Mouse (Mus musculus): ENCODE measurements around the gene Dusp3.

DNA sequence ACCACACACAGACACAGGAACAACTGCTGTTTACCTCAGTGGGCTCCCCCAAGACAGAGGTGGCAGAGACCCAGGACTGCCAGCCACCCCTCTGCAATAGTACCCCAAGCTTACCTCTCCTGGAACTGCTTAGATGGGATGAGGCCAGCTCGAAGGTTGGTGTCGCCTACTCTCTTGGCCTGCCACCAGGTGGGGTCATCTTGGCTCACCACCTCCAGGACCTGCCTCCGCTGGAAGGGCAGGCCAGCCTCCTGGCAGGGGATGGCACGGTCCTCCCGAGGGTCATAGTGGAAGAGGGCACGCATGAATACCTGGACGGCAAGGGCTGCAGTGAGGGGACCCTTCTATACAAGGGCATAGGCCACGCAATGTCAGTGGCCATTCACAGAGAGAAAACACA is 26.4 kb upstream of the Dusp3 start:
- no peak for TF ChIP-seq CTCF (IDR thresholded peaks at IDR 0.05; ENCODE audit: low read depth)
- no peak for TF ChIP-seq EP300 (IDR thresholded peaks at IDR 0.05; ENCODE audit: low read depth)

Data from heart, postnatal 0 days (tissue).